Mouse (Mus musculus) c-Kit-positive CD71-positive TER-119-negative erythroid progenitor cells, embryonic 14.5 days (primary cell): Measurements from ENCODE around the gene Cryba4.

Experiments
- DNase-seq: peaks from one replicate; pipeline ENCODE4 v3.0.0-alpha.2; 2013; ENCODE audit warnings: low read depth

Cryba4 gene

DNA sequence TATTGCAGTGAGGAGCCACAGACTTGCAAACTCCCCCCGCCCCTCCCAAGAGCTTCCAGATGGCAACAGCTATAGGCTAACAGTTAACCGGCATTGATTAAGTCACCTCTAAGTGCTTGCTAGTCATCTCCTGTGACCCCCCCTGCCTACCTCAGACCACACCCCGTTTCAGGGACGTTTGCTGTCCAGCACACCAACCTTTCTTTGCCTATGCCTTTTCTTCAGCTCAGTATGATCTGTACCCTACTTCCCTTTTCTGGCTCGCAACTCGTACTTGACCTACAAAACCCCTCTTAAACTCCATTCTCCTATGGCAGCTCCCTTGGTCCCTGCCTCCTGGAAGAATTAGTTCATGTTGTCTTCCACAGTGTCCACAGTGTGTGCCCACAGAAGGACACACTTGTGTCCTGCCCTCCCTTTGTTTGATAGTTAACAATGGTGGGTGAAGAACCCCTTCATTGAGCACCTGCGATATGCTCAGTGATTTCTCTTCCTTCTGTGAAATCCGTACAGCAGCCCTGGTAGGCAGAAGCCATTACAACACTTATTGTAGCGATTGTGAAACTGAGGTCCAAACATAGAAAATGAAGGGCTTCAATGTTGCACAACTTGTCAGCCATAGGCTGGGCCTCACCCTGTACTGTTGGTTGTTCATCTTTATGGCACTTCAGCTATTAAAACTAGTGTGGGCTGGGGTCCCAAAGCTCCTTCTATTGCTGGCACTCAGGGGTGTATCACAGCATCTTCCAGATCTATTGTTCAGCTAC, 13.9 kb upstream of the Cryba4 start:
- DNase-seq = no peak

- DNase-seq = no peak
Measured at GRCm38 (mm10) chr5:112265515-112265914, 13.2 kb upstream of the Cryba4 start.

DNA sequence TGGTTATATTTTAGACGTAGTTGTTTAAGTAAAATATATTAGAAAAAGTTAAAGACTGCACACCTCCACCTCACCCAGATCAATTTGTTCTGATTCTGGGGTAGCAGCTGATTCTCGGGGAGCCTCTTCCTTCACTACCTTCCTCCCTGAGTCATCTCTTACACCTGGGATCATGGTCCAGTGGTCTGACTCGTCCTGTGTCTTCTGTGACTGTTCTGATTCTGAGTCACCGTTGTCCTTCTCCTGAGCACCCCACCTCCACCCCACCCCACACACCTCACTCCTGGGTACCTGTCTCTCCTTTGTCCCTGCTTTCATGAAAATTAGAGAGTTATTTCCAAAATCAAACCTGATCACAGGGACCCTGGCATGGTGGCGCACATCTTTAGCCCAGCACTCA, 12.8 kb upstream of the Cryba4 start:
- no peak for DNase-seq

DNA sequence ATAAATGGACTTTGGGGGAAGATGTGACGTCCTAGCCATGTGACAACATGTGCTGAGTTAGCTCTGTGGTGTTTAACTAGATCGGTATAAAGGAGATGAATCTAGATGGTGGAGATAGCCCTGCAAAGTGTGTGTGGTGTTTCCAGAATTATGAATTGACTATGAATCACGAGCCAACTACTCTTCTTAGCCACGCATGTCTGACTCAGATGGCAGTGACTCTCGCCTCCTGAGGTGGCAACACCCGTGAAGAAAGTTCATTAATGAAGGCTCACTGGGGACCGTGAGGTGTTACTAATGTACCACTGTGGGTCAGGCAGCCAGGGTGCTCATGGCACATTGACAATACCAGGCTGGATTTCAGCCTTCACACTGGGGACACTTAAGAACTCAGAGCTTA, 11.8 kb upstream of the Cryba4 start:
- DNase-seq = no peak

DNA sequence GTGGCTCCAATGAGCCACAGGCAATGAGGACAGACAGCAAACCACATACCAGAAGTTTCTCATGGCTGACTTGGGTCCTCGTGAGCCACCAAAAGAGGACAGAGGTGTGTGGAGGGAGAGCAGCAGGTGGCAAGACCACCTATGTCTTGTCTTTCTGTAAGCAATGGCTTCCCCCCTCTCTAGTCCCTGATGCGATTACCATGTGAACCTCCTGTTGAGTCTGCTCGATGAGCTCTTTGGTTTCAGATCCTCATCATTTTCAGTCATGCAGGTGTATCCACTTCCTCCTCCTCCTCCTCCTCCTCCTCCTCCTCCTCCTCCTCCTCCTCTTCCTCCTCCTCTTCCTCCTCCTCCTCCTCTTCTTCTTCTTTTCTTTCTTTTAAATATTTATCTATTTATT, 8.5 kb upstream of the Cryba4 start:
- DNase-seq = no peak

- DNase-seq = no peak
Measured at GRCm38 (mm10) chr5:112259862-112260650, 7.7 kb upstream of the Cryba4 start.

DNA sequence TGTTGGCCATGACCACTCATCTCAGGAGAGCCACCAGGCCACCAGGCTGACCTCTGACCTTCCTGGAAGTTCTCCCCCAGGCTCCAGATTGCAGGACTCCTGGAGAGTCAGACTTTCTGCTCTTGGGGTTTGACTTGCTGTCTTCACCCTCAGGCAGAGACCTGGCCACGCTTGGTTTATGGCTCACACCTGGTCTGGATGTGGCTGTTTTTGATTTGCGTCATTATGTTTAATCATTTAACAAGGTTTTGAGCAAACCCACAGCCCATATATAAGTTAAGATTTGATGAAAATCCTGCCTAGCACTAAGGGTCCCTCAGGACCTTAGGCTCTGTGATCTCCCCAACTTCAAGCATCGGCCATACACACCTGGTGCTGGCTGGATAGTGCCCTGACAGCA, 5.6 kb upstream of the Cryba4 start:
- DNase-seq = no peak

- DNase-seq = no peak
Measured at GRCm38 (mm10) chr5:112256457-112256856, 4.1 kb upstream of the Cryba4 start.

DNA sequence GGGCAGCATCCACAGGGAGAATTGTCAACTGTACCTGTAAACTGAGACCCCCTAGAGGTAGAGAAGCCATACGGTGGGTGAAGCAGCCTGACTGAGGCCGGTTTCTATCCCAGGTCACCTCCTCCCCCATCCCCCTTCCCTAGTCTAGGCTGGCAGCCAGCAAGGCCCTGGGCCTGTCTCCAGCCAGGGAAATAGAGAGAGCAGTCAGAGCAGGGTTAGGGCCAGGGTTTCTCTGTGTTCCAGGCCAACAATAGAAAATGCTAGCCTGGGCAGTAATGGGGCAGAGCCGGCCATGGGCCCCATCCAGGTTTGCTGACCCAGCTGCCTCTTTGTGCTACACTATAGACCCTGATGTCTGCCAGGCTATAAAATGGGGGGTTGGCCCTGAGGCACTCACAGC, 3.1 kb upstream of the Cryba4 start, which contains the start of gene Crybb1:
Gene Crybb1 (plus strand): TSS at position 390 of the 400 bp plus-strand sequence.
- DNase-seq = no peak

GRCm38 (mm10) chr5:112254282-112254806, 2.0 kb upstream of the Cryba4 start:
- DNase-seq = no peak

- no peak for DNase-seq
Measured at GRCm38 (mm10) chr5:112253169-112253568, 851 bp upstream of the Cryba4 start.

DNA sequence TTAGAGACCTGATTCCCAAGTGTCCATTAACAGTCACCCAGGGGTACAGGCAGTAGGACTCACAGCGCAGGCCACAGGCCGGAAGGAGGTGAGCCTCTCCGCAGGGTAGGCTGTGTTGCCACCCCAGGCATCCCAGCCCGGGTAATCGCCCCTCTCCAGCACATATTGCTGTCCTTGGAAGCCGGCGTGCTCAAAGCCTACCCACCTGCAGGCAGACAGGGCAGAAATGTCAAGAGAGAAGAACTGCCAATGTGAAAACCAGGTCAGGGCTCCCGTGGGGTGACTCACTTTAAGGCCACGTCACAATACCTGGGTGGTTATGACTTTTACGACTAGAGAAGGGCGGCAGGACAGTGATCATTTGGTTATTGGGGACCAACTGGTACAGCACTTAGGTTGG, 3.2 kb downstream of the Cryba4 start:
- no peak for DNase-seq

- no peak for DNase-seq
Measured at GRCm38 (mm10) chr5:112247399-112247798, 4.9 kb downstream of the Cryba4 start.

GRCm38 (mm10) chr5:112244890-112245615, 7.3 kb downstream of the Cryba4 start:
- no peak for DNase-seq

- no peak for DNase-seq
Measured at GRCm38 (mm10) chr5:112244275-112244562, 8.1 kb downstream of the Cryba4 start.

DNA sequence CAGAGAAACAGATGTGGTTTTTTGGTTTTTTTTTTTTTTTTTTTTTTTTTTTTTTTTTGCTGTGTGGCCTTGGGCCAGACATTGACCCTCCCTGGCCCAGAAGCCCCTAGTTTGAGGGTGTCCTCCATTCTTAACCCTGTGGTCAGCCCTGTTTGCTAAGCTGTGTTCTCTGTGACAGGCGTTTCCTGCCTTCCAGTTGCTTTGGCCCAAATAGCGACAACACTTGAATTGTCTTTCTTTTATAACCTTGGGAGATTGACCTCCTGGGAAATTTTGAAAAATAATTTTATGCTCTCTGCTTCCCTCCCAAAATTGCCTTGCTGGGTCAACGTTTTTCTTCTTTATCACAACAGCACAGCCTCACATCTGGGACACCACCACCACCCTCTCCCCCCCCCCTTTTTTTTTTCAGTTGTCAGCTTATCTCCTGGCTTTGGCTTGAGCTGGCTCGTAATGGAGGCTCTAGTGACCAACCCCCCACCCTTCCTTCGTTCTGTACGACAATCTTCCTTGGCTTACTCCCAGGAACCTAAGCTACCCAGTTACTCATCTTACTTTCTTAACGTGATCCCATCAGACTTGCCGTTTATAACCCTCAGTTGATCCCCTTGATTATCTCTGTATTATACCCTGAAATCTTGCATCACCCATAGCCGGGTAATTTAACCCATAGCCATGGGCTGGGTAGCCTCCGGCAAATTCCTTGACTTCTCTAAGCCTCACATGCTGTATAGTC, 8.6 kb downstream of the Cryba4 start:
- peak; percentile 46 for DNase-seq

- no peak for DNase-seq
Measured at GRCm38 (mm10) chr5:112243041-112243440, 9.3 kb downstream of the Cryba4 start.

- DNase-seq = peak; percentile 45
Measured at GRCm38 (mm10) chr5:112242361-112242778, 9.9 kb downstream of the Cryba4 start.

DNA sequence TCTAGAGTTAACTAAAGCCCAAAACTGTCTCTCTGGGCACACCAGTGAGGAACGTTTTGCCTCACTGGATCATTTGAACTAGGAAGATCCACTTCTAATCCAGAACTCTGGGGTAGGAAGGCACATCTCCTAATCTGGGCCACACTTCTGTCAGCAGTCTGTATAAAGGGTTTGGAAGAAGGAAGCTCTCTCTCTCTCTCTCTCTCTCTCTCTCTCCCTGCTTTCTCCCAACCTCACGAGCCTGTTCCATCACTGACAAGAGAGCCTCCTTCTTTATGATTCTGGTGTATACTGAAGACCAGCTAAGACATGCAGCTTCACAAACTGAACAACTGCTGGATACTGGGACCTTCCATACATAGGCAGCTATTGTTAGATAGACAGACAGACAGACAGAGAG, 10.5 kb downstream of the Cryba4 start:
- DNase-seq = no peak

GRCm38 (mm10) chr5:112240761-112241160, 11.6 kb downstream of the Cryba4 start:
- peak; percentile 68 for DNase-seq

- DNase-seq = no peak
Measured at GRCm38 (mm10) chr5:112238781-112239482, 13.4 kb downstream of the Cryba4 start.
